Mouse (Mus musculus) ES-E14 (cell line): ENCODE measurements around the gene Vps37c. TPM values are rescaled to one million over a fixed set of nuclear protein-coding genes. Genes with fewer than 3 reads are reported as not detected.

Experiments used
- DNase-seq: peaks from one replicate; pipeline ENCODE4 v3.0.0-alpha.2; 2013; ENCODE audit warnings: low read depth, low spot score
- H3K27ac ChIP-seq: 2 replicates; pipeline ENCODE4 v1.5.1; 2012; ENCODE audit warnings: low read depth, mild to moderate bottlenecking, low read length, moderate library complexity, mixed read lengths; ENCODE audit not compliant: poor library complexity, insufficient read depth, severe bottlenecking
- H3K36me3 ChIP-seq: 2 replicates; pipeline ENCODE4 v1.6.1; 2012; ENCODE audit warnings: mild to moderate bottlenecking, low read length, moderate library complexity, mixed read lengths; ENCODE audit not compliant: control insufficient read depth, poor library complexity, insufficient read depth, severe bottlenecking
- H3K4me1 ChIP-seq, 2 experiments: fragments of 150-350 bp in 1 of 2; sonication (generic) in 1 of 2; 2 replicates each; pipeline ENCODE4 v1.6.1; 2012; ENCODE audit warnings: low read length in 2 of 2, mild to moderate bottlenecking in 1 of 2, mixed read lengths in 1 of 2; ENCODE audit not compliant: control insufficient read depth in 2 of 2, insufficient read depth in 2 of 2, poor library complexity in 1 of 2
- H3K4me3 ChIP-seq, 2 experiments: fragments of 150-350 bp in 1 of 2; sonication (generic) in 1 of 2; 2 replicates each; pipeline ENCODE4 v1.5.1; 2012; ENCODE audit warnings: low read length in 2 of 2, low read depth in 1 of 2, mild to moderate bottlenecking in 1 of 2, mixed read lengths in 1 of 2; ENCODE audit not compliant: insufficient read depth in 1 of 2, poor library complexity in 1 of 2, severe bottlenecking in 1 of 2
- H3K9ac ChIP-seq: 2 replicates; pipeline ENCODE4 v1.6.1; 2012; ENCODE audit warnings: low read depth, mild to moderate bottlenecking, low read length, mixed read lengths; ENCODE audit not compliant: poor library complexity, insufficient read depth, severe bottlenecking
- H3K9me3 ChIP-seq: fragments of 150-350 bp; sonication (generic); 2 replicates; pipeline ENCODE4 v1.6.1; 2012; ENCODE audit warnings: low read depth, mild to moderate bottlenecking, low read length; ENCODE audit not compliant: control insufficient read depth, insufficient read depth
- CHD2 ChIP-seq: IDR thresholded peaks from 2 replicates; pipeline ENCODE4 v1.6.1; 2014; ENCODE audit warnings: mild to moderate bottlenecking, low read depth, low read length, inconsistent platforms
- HCFC1 ChIP-seq: IDR thresholded peaks from 2 replicates; pipeline ENCODE4 v1.6.1; 2012; ENCODE audit warnings: low read length, inconsistent platforms, borderline replicate concordance; ENCODE audit not compliant: insufficient read depth
- MAFK ChIP-seq: IDR thresholded peaks from 2 replicates; pipeline ENCODE4 v1.6.1; 2014; ENCODE audit warnings: mild to moderate bottlenecking, low read depth, low read length, inconsistent platforms; ENCODE audit not compliant: insufficient read depth
- ZC3H11A ChIP-seq: IDR thresholded peaks from 2 replicates; pipeline ENCODE4 v1.6.1; 2012; ENCODE audit warnings: low read depth, mild to moderate bottlenecking, inconsistent platforms, low read length, borderline replicate concordance
- ZNF384 ChIP-seq: IDR thresholded peaks from 2 replicates; pipeline ENCODE4 v1.6.1; 2012; ENCODE audit warnings: low read depth, low read length, inconsistent platforms
- in situ Hi-C, 2 experiments: fragments of 600-800 bp; cut with MboI; formaldehyde crosslinking; loops; one replicate each; pipeline ENCODE4 v1.15.1; 2025; ENCODE audit warnings: low sequenced_read_pairs in 2 of 2, inconsistent platforms in 1 of 2; ENCODE audit not compliant: unreplicated experiment in 2 of 2
- total RNA-seq: library from RNA; depleted of rRNA; stranded (reverse); fragments of 300-350 nt; gene quantifications from 2 replicates; pipeline ENCODE4 v1.2.3, GENCODE M21; 2012

Vps37c gene
- total RNA-seq, 1 experiment, result 6.6 TPM

- Histone ChIP-seq H3K4me1 (no peaks in the 10 kb centered on the region), H3K9me3 (no peaks in the 10 kb centered on the region), H3K4me3 (no peak overlapping the region), H3K27ac (no peak overlapping the region), H3K36me3 (no peaks in the 10 kb centered on the region), H3K9ac (no peak overlapping the region)
- in situ Hi-C loops, result no loop called here
- DNase-seq, result no peak
- TF ChIP-seq CHD2, result no peak
- no peak for TF ChIP-seq MAFK
- TF ChIP-seq ZNF384, result no peak
- no peak for TF ChIP-seq ZC3H11A
- no peak for TF ChIP-seq HCFC1
Measured at GRCm38 (mm10) chr19:10751607-10752006, 63.1 kb downstream of the Vps37c start.

DNA sequence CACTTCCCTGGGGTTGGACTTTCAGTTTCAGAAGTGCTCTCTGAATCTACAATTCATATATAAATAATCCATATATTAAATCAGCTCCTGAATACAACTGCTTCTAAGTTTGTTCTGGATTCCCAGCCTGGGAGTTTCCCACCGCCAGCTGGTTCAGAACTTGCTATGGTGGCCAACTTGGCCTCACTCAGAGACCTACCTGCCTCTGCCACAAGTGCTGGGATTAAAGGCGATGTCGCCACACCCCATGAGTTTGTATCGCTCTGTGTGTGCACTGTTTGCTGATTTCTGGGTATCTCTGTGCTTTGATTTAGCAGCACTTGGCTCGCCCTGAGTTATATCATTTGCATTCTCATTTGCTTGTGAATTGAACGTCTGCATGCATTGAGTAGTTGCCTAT, 63.6 kb downstream of the Vps37c start:
- DNase-seq, result no peak
- in situ Hi-C loops, result no loop called here
- H3K36me3 ChIP-seq, result no peaks in the 10 kb centered on the region
- H3K27ac ChIP-seq, result no peak overlapping the region
- H3K4me3 ChIP-seq, result no peak overlapping the region
- TF ChIP-seq CHD2, result no peak
- no peak for TF ChIP-seq ZC3H11A
- no peak overlapping the region for H3K9ac ChIP-seq
- no peaks in the 10 kb centered on the region for H3K4me1 ChIP-seq
- H3K9me3 ChIP-seq, result no peaks in the 10 kb centered on the region

GRCm38 (mm10) chr19:10752646-10753045, 64.1 kb downstream of the Vps37c start:
- no peak overlapping the region for H3K9ac ChIP-seq
- no peaks in the 10 kb centered on the region for H3K4me1 ChIP-seq
- no peak overlapping the region for H3K4me3 ChIP-seq
- DNase-seq, result no peak
- no peaks in the 10 kb centered on the region for H3K36me3 ChIP-seq
- H3K9me3 ChIP-seq, result no peaks in the 10 kb centered on the region
- TF ChIP-seq HCFC1 (no peak), ZC3H11A (no peak), CHD2 (no peak)
- in situ Hi-C loops, result no loop called here
- H3K27ac ChIP-seq, result no peak overlapping the region

DNA sequence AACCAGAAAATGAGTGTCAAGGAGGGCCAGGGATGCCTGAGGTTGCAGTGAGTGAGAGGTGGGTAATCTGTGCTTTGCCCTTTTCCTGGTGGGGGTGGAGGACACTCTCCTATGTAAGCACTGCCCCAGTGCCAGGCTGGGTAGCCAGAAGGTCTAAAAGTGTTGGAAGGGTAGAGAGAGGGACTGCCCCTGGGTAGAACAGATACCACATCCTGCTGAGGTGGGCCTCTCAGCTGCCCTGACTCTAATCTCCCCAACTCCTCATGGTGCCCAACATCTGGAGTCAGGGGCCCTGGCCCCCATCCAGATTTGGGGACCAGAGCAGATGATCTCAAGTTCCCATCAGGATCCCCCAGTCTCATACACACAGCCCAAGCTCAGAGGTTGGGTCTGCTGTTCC, 68.6 kb downstream of the Vps37c start:
- TF ChIP-seq ZNF384 (no peak), ZC3H11A (no peak), MAFK (no peak), HCFC1 (no peak), CHD2 (no peak)
- Histone ChIP-seq H3K4me1 (no peaks in the 10 kb centered on the region), H3K9ac (no peak overlapping the region), H3K36me3 (no peaks in the 10 kb centered on the region), H3K4me3 (no peak overlapping the region), H3K27ac (0 out of 2 replicates have a peak overlapping the region, but pooled peaks have one; percentile 3), H3K9me3 (no peaks in the 10 kb centered on the region)
- in situ Hi-C loops, result no loop called here
- no peak for DNase-seq

DNA sequence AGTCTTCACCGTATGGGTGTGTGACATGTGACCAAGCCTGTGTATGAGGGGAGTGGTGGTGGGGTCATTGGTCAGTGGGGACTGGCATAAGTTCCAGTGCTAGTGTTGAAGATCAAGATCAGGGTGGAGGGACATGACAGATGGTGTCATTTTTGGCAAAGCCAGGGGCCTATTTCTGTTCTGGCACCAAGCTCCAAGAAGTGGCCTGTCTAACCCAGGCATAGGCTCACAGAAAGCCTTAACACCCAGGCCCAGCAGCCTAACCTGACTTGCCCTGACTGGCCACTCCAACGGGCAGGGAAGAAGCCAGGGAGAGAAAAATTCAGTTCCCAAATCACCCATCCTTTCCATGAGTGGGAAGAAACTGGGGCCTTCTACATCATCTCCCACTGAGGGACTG, 69.0 kb downstream of the Vps37c start:
- no peaks in the 10 kb centered on the region for H3K36me3 ChIP-seq
- no peaks in the 10 kb centered on the region for H3K4me1 ChIP-seq
- DNase-seq, result no peak
- H3K9ac ChIP-seq, result no peak overlapping the region
- in situ Hi-C loops, result no loop called here
- H3K27ac ChIP-seq, result 0 out of 2 replicates have a peak overlapping the region, but pooled peaks have one; percentile 3
- H3K9me3 ChIP-seq, result no peaks in the 10 kb centered on the region
- TF ChIP-seq MAFK (no peak), ZC3H11A (no peak), ZNF384 (no peak), CHD2 (no peak), HCFC1 (no peak)
- H3K4me3 ChIP-seq, result no peak overlapping the region
